Mouse (Mus musculus) adrenal gland (tissue): ENCODE measurements around the gene Nav1.

ENCODE experiments used
- intact Hi-C: fragments of 180-260 bp; cut with DNase I; formaldehyde crosslinking; loops from one replicate; pipeline ENCODE4 v1.15.1; 2025

Nav1 gene

GRCm38 (mm10) chr1:135617344-135617743 is 10.2 kb upstream of the Nav1 start:
- intact Hi-C loops = no loop called here

GRCm38 (mm10) chr1:135615715-135616641 is 8.9 kb upstream of the Nav1 start:
- intact Hi-C loops = no loop called here

GRCm38 (mm10) chr1:135609621-135610020 is 2.5 kb upstream of the Nav1 start:
- intact Hi-C loops = no loop called here

DNA sequence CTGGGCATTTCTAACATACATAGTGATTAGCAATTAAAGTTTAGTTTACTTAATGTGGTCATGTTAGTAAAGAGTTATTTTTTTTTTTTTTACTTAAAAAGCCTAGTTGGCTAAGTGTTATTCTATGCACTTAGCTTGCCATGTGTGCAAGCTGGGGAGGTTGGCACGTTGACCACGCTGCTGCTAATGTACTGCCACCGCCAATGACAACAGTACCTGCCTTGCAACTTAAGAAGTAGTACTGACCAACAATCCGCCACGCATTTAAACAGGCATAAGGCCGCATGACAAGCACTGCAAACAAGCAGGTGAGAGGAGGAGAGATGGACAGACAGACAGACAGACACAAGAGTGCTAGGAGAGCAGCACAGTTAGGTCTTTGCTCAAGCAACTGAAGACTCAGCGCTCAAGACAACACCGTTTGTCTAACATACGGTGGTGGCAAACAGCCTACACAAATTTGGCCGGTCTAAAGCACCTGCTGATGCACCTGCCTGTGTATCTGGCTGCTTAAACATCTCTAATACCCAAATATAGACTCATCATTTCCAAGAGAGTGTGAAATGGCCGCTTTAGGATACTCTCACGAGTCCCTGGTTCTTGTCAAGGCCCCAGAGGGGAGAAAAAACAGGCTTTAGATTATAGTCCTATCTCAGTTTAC is 610 bp downstream of the Nav1 start:
- intact Hi-C loops = no loop called here

DNA sequence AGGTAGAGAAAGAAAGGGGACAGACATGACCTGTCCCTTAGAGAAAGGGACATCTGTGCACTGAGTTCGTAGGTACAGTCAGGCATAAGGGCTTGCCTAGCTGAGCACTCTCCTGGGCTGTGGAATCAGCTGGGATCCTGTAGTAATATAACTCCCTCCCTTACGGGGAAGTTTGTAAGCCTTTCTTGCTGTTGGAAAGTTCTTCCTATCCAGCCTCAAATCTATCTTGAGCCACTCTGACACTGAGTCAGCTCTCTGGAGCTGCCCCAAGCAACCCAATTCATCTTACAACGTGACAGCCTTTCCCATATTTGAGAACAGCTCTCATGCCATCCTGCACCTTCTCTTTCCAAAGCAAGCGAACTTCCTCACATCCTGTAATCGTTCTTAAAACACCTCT is 1.6 kb downstream of the Nav1 start:
- intact Hi-C loops = no loop called here

GRCm38 (mm10) chr1:135604361-135605052 is 2.6 kb downstream of the Nav1 start:
- intact Hi-C loops = no loop called here

GRCm38 (mm10) chr1:135603121-135603870 is 3.8 kb downstream of the Nav1 start:
- intact Hi-C loops = no loop called here

DNA sequence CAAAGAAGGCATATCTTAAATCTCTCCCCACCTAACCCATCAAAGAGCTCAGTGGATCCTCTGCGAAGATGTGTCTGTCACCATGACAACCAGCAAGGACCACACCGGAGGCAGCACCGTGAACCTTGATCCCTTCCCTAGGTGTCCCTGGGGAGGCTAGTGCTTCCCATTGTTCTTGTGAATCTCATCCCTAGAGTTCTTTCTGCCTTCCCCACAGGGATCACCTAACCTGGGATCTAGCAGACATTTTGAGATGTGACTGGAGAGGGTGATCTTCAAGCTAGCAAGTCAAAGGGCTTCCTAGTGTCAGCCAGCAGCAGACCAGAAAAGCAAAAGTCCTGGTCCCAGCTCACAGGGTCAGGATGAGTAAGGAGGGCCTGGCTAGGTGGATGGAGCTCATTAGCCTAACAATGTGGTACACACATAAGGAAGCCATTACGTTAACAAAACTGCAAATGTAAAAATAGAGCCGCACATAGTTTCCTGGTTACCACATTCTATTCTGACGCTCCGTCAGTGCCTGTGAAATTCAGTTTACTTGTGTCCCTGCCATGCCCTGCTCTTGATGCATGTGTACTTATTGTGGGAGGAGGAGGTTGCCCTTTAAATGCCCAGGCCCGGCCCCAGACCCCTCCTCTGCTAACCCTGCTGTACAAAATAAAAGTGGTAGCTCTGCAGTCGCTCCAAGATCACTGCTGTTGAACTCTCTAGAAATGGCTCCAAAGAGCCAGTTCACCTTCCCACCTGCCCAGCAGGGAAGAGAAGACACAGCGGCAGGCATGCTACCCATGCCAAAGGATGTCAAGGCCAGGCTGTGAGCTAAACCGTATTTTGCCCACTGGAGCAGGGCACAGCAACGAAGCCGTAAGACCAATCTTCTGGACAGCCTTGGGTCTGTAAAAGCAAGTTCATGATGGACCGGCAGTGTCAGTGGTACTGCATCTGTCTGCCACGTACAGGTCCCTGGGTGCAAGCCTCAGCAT is 6.8 kb downstream of the Nav1 start:
- intact Hi-C loops = no loop called here

DNA sequence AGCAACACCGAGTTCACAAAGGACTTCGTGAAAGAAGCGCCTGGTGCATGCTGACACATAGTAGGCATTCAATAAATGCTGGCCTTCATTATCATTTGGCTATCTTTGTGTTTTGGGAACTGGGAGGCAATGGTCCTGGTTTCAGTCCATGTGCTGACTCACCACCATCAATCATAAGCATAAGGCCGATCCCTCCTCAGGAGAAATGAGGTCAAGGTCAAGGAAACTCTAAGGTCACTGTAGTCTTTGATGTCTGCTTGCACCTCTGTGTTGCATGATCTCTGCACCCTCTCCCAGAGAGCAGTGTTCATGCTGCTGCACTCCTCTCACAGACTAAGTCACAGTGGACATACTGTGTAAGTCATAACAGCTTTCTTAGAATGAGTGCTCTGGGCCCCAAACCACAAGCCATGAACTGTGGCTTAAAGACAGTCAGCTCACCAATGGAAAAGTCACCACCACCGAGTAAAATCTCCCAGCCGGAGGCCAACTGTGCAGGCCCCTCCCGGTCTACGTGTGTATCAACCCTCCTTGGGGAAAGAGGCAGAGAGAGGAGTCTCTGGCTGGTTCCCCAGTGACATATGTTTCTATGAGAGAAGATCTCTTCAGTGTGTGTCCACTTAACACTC is 8.7 kb downstream of the Nav1 start:
- intact Hi-C loops = no loop called here

DNA sequence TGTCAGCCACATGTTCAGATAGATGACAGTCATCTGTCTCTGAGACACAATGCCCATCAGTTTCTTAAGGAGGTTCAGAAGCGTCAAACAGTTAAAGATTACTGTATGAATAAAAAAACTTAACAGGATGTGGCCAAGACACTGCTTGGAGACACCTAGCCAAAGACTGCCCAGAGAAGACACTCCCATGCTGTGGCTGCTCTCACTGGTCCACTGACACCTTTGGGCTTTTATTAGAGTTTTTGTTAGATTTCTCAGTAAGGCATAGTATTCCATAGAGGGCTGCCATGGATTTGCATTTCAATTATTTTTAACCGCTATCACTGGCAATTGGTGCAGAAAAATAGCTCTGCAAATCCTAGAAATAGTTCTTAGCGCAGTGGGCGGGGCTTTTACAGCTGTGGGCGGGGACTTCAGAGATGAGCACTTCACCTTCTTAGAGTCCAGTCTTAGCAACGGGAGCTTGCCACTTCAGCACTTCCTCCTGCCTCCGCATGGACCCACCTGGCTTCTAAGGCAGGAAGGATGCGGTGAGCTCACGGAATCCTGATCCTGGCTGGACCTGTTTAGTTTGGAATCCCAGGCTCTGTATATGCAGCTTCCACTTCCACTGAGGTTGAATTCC is 12.7 kb downstream of the Nav1 start:
- intact Hi-C loops = no loop called here

DNA sequence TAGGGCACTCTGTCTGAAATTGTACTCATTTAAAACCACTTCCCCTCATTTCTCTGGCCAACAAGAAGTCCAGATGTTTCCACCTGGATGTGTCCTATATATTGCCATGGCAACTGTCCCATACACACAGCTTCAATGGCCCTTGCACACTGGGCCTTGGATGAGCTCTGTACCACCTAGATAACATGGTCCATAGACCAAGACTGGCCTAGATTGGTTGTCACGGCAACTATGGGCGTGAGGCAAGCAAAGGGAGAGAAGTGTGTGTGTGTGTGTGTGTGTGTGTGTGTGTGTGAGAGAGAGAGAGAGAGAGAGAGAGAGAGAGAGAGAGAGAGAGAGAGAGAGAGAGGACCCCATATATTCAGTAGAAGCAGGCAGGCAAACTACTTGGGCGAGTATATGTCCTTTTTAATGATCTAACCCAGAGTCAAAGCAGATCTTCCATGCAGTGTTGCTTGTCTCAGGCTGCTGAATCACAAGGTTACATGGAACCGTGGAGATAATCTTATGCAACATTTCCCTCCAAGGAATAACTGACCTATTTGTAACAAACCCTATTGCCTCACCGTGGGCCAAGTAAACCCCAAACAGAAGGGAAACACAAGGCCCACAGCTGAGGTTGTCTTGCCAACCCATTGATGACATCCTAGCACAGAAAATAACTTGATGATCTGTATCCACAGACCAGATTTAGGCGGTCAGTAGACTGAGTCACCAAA is 13.4 kb downstream of the Nav1 start:
- intact Hi-C loops = no loop called here

DNA sequence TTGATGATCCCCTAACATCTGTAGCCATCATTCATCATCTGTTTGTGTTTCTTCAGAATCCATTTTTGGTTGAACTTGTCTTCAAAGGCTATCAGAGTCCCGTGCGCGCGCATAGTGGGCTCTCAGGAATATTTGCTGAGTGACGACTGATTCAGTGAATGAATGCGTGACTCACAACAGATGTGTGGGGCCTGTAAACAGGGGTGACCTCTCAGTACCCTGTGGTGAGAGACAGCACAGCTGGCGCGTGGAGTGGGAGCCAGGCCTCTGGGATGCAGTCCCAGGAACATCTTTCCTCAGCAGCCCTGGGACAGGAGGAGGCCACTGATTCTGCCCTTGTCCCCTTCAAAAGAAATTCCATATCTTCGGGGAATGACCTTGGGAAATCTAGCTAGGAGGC is 16.3 kb downstream of the Nav1 start:
- intact Hi-C loops = no loop called here

- intact Hi-C loops = no loop called here
Measured at GRCm38 (mm10) chr1:135588973-135589372, 18.1 kb downstream of the Nav1 start.

DNA sequence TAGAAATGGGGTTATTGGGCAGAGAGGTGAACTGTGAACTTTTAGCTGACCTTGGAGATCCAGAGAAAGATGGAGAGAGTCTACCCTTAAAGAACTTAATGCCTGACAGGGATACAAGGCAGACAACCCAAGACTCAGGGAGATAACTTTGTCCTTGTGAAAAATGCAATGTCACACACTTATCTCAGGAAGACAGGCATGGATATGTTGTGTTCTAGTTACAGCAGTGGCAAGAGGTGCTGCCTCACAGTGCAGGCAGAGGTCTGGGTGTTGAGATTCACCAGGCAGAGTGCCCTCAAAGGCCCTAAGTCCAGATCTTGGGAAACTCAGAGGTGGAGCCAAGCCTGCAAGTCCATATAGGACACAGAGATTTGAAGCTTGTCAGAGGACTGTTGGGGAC is 20.2 kb downstream of the Nav1 start:
- intact Hi-C loops = no loop called here

DNA sequence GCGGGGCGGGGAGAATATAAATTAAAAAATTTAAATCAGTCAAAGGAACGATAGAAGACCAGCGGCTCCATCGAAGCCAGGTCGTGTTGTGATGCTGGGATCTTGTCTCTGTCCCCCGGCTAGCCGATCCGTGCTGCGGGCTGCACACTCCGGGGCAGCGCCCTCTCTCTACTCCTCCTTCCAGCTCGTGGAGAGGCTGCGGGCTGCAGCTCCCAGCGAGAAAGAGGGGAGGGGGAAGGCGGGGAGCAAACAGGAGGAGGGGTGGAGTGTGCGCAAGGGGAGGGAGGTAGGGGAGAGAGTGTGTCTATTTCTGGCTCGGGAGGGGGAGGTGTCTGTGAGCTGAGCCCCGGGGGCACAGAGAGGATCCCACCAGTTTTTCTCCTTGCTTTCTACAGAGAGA is 21.5 kb downstream of the Nav1 start:
- intact Hi-C loops = no loop called here

GRCm38 (mm10) chr1:135584587-135585541 is 22.2 kb downstream of the Nav1 start:
- intact Hi-C loops = no loop called here
